Mouse (Mus musculus): ENCODE results near the gene Pax6. TPM values are rescaled to one million over a fixed set of nuclear protein-coding genes. Genes with fewer than 3 reads are reported as not detected.

Gene Pax6
- total RNA-seq (2021): 10 to 100 TPM; 11.8 to 13.5 TPM
- long read RNA-seq, partial matches to known transcripts: 3 of 7 reads
- long read RNA-seq, other reads (novel, unspliced or antisense): 3 of 7 reads

GRCm38 (mm10) chr2:105668271-105669270, at the start of gene Pax6:
TSS of gene Pax6 (plus strand) at chr2:105668900.
- DNase-seq (ENCODE audit: low spot score in 2 of 2): no peak

DNA sequence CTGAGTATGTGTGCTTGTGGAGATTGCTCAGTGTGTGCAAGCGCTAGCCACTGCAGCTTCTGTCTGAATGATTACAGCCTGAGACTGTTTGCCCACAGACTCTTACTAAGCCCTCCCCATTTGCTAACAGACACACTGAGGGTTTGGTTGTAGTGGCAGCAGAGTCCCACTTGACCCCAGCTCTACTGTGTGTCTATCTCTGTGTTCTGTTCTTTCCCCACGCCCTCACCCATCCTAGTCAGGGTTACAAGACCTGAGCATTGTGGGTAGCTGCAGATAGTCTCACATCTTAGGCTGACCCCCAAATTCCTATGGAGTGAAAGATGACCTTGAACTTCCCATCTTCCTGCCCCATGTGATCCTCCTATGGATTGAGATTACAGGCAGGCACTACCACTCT, 19.8 kb upstream of the Pax6 start:
- DNase-seq (ENCODE audit: low spot score in 2 of 2): no peak

- DNase-seq (ENCODE audit: low spot score in 2 of 2): no peak
These were observed 12.2 kb upstream of the Pax6 start for GRCm38 (mm10) chr2:105656456-105656855.

- no peak for DNase-seq (ENCODE audit: low spot score in 2 of 2)
These were observed 9.3 kb upstream of the Pax6 start for GRCm38 (mm10) chr2:105659350-105659749.

DNA sequence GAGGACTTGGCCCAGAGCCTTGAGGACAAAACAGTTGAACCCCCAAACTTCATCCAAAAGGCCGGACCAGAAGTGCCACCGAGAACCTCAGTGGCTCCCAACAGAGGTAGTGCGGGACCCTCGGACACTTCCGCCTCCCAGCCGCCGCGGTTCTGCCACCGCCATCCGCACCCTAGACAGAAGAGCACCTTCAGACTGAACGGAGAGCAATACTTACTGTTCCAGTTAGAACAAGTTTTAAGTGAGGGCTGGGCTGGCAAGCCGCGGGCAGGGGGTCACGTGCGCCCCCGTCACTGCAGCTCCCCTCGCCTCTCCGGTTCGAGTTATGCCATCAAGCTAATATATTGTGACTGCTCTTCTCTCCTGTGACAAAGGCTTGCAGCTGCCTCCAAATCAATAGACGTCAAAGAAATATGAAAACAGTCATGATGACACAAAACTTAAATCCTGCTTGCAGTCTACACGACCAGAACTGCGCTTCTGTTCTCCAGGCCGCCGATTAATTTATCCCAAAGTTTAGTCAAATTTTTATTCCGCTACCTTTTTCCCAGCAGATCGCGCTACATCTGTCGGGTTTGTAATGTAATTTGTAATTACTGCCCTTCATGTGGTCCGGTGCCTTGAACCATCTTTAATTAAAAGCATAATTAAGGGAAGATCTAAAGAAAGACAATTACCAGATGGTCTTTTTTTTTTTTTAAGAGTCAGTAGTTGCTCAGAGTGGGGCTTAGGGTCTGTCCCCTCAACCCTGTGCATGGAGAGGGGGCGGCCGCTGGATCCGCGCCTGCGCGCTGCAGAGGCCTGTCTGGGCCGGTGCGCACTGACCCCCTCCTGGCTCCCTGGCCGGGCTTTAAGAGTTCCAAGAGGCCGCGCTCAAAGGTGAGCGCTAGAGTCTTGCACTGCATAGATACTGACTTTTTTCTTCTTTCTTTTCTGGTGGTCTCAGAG, 8.5 kb upstream of the Pax6 start:
- peak in 1 of 2 experiments; percentile 20 for DNase-seq (ENCODE audit: low spot score in 2 of 2)

DNA sequence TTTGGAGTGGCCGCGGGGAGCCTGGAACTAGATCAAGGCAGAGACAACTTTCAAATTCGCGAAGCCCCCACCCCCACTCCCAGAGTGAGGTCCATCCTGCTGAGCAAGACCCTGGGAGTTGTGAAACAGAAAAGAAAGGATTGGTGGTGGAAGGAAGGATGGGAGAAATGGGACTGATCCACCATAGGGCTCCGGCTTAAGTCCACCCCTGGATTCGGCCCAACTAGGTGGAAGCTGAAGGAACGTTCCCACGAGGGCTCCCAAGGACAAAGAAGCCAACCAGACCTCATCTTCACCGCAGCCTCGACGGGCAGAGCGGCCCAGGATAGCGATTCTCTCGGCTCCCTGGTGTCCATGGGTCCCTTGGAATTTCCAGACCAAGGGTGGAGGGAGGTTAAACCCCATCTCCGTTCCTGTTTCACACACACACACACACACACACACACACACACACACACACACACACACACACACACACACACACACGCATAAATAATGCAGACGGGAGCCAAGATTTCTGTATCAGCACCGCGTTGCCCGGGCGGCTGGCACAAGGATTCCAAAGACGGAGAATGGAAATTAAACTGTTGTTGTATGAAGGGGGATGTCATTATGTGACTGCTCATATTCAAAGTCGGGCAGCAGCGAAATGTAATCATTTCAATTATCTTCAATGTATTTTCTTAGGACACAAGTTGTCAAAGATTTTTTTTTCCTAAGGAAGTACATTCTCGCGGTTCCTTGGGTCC, 7.7 kb upstream of the Pax6 start:
- DNase-seq (ENCODE audit: low spot score in 2 of 2): peak in 1 of 2 experiments; percentile 13

- DNase-seq (ENCODE audit: low spot score in 2 of 2): peak in 1 of 2 experiments; percentile 15
These were observed 7.1 kb upstream of the Pax6 start for GRCm38 (mm10) chr2:105661623-105662066.

DNA sequence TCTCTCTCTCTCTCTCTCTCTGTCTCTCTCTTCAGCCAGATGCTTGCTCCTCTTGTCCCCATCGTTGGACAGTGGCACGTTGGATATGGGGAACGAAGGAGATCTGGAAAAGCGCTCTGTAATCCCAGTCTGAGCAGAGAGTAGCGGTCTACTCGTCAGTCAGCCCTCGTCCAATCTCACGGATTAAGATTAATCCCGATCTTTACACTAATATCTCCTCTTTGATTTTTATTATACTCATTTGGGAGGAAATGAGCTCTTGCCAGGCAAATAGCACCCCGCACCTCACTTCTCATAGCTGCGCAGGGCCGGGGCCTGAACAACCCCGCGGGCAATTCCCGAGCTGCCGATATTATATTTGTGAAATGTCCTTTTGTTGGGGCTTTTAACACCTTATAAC, 6.6 kb upstream of the Pax6 start:
- DNase-seq (ENCODE audit: low spot score in 2 of 2): no peak

- no peak for DNase-seq (ENCODE audit: low spot score in 2 of 2)
These were observed 6.1 kb upstream of the Pax6 start for GRCm38 (mm10) chr2:105662606-105663005.

DNA sequence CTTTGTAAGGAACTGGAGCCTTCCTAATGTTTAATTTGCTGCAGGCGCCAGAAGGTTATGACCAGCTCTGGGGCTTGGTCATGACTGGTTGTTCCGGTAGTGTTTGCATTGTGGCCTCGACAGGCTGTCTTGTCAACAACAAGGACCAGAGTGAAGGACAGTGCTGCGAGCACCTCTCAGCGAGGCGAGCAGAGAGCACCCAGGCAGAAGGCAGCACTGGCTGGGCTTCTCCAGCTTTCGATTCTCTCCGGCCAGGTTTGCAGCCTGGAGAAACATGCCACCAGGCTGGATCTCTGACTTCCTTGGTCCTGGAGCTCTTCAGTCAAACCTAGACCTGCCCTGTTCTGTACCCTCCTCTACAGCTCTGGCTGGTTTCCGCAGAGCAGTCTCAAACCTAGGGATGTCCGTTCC, 5.6 kb upstream of the Pax6 start:
- DNase-seq (ENCODE audit: low spot score in 2 of 2): no peak

DNA sequence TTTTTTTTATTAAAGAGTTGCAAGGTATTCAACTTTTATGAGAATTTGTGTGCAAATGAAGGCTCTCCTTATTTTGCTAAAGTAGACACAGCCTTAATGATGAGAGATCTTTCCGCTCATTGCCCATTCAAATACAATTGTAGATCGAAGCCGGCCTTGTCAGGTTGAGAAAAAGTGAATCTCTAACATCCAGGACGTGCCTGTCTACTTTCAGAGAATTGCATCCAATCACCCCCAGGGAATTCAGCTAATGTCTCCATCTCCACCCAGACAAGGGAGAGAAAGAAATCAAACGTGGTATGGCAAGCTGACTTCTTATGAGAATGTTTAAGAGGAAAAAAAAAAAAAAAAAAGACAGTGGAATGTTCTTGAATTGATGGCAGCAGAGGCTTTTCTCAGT, 3.7 kb upstream of the Pax6 start:
- DNase-seq (ENCODE audit: low spot score in 2 of 2): no peak

DNA sequence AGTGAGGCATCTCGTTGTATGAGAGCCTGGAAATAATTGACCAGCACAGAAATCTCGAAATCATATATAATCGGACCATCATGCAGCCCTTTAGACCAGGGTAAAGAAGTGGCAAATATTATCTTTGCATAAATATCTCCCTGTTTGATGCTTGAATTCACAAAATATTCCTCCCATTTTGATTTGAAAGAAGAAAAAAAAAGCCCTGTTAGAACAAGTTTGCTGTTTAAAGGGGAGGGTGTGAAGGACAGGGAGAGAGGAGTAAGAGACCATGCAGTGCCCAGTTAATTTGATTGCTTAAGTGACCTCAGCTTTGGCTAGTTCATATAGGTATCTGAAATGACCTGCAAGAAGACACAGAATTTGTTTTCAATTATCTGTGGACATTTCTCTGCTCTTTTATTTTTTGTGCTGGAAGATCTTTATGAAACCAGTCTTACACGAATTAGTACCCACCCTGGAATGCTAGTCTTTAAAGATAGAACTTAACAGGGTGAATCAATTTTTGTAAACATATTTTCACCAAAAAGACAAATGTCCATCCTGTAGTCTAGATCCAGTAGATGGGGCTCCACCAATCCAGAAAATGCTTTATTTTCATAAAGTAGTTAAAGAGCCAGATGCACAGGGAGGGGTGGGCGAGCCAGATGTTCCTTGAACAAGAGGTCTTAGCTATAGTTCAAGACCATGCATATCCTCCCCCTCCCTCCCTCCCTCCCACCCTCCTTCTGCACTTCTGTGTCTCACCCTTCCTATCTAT, 3.0 kb upstream of the Pax6 start:
- no peak for DNase-seq (ENCODE audit: low spot score in 2 of 2)

GRCm38 (mm10) chr2:105666331-105666730, 2.4 kb upstream of the Pax6 start:
- no peak for DNase-seq (ENCODE audit: low spot score in 2 of 2)

- no peak for DNase-seq (ENCODE audit: low spot score in 2 of 2)
These were observed 1.7 kb upstream of the Pax6 start for GRCm38 (mm10) chr2:105666763-105667625.

GRCm38 (mm10) chr2:105667626-105667950, 1.1 kb upstream of the Pax6 start:
- DNase-seq (ENCODE audit: low spot score in 2 of 2): no peak

- no peak for DNase-seq (ENCODE audit: low spot score in 2 of 2)
These were observed 716 bp downstream of the Pax6 start for GRCm38 (mm10) chr2:105669371-105669861.

- DNase-seq (ENCODE audit: low spot score in 2 of 2): no peak
These were observed 1.4 kb downstream of the Pax6 start for GRCm38 (mm10) chr2:105669881-105670730.

DNA sequence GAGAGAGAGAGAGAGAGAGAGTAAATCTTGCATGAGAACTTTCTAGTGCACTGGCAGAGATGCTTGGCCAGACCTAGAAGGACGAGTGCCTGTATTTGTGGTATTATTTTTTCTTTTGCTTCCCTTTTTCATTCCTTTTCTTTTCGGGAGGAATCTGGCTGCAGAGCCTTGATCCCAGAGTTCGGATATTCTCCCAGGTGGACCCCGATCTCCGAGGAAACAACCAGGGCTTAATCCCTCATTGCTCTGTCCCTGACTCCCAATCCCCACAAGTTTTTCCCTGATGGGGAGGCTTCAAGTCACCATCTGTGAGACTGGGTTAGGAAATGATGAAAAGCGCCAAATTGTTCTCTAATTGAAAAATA, 2.0 kb downstream of the Pax6 start:
- DNase-seq (ENCODE audit: low spot score in 2 of 2): no peak

Data from layer of hippocampus, postnatal 10 days (tissue).